Mouse (Mus musculus): Measurements from ENCODE around the gene Camkv.

Gene Camkv

DNA sequence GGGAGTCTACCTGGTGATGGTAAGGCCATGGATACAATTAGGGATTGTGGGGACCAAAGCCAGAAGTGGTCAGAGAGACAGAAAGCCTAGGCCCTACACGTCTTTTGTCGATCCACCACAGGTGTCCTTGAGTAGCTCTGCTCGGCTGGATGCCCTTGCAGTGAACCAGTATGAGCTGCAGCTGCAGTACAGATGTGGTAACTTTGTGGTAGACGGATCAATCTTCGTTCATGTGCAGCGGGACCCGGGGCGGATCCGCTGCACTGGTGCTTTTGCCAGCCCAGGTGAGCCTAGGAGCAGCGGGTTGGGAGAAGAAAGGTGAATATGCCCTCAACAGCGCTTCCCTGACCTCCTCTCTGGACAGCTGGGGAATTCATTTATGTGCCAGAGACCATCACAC lies 57.5 kb downstream of the Camkv start:
- no peak for DNase-seq

GRCm38 (mm10) chr9:107994464-107994863 lies 59.0 kb downstream of the Camkv start:
- DNase-seq, result no peak

DNA sequence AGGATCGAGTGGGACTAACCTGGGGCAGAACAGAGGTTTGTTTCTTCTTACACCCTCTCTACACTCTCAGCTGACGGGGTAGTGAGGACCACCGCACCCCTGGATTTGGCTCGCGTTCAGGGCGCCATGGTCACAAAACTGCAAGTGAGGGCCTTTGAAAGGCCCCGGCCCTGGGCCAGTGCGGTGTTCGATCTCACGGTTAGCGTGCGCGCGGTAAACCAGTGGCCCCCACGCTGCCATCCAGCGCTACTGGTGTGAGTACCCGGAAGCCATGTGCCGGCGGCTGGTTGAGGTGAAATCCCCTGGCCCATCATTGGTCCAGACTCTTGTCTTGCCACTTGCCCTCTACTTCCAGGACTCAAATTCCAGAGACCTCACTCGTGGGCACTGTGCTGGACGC lies 60.0 kb downstream of the Camkv start:
- DNase-seq, result no peak

- no peak for DNase-seq
Observed at GRCm38 (mm10) chr9:107996049-107996448, 60.6 kb downstream of the Camkv start, which contains the start of gene Gm20662. Gene Gm20662, plus strand, starts transcription at chr9:107996349.

Data from right cerebral cortex, postnatal 4 days (tissue).